Mouse (Mus musculus) heart, embryonic 11.5 days (tissue): ENCODE measurements at regions not wholly inside any gene's neighbourhood (a gene's known extent, or its start where the extent isn't known, plus 50 kb on each side); places are given as distances from the start of the nearest gene placed in this dataset.
A peak's percentile ranks its signal among the peaks of the same experiment; 100 is the strongest.
"Not testable (repeated sequence)": the region's sequence is repeated elsewhere in the genome, so short reads cannot be mapped to it uniquely, and the experiment has no call there.

Experiments
- ATAC-seq: fragments of 200-750 bp; cut with Nextera tagmentation; replicated peaks from 2 replicates; pipeline ENCODE4 v1.8.0; 2017; ENCODE audit warnings: moderate library complexity; ENCODE audit not compliant: insufficient number of reproducible peaks, low FRiP score, low TSS enrichment
- H3K27ac ChIP-seq: fragments of 300-500 bp; sonication (generic); 2 replicates; pipeline ENCODE4 v1.5.1; 2014; ENCODE audit warnings: mild to moderate bottlenecking, low read depth, low read length
- H3K27me3 ChIP-seq: fragments of 300-500 bp; sonication (generic); 2 replicates; pipeline ENCODE4 v1.6.1; 2014; ENCODE audit warnings: mild to moderate bottlenecking, low read length, mixed read lengths; ENCODE audit not compliant: control insufficient read depth, insufficient read depth
- H3K36me3 ChIP-seq: fragments of 300-500 bp; sonication (generic); 2 replicates; pipeline ENCODE4 v1.6.1; 2014; ENCODE audit warnings: mild to moderate bottlenecking, low read length, moderate library complexity, mixed read lengths; ENCODE audit not compliant: control insufficient read depth, insufficient read depth
- H3K4me1 ChIP-seq: fragments of 300-500 bp; sonication (generic); 2 replicates; pipeline ENCODE4 v1.6.1; 2014; ENCODE audit warnings: low read length; ENCODE audit not compliant: control insufficient read depth, insufficient read depth
- H3K4me2 ChIP-seq: fragments of 300-500 bp; sonication (generic); 2 replicates; pipeline ENCODE4 v1.6.1; 2014; ENCODE audit warnings: mild to moderate bottlenecking, moderate library complexity
- H3K4me3 ChIP-seq: fragments of 300-500 bp; sonication (generic); 2 replicates; pipeline ENCODE4 v1.5.1; 2014; ENCODE audit warnings: low read depth, low read length
- H3K9ac ChIP-seq: fragments of 300-500 bp; sonication (generic); 2 replicates; pipeline ENCODE4 v1.6.1; 2014; ENCODE audit warnings: mild to moderate bottlenecking, low read depth, low read length, moderate library complexity
- H3K9me3 ChIP-seq: fragments of 300-500 bp; sonication (generic); replicated peaks from 2 replicates; pipeline ENCODE4 v1.6.1; 2016; ENCODE audit warnings: low read length; ENCODE audit not compliant: control insufficient read depth
- WGBS: fragments of 180-500 bp; shearing (Covaris S2); extraction: QIAGEN DNeasy Blood & Tissue Kit; methylation state at CpG from one replicate; pipeline ENCODE4 v1.1.7; 2014; ENCODE audit not compliant: insufficient replicate concordance; 5-methylcytosine and 5-hydroxymethylcytosine counted together

- ATAC-seq, H3K27ac ChIP-seq, H3K4me2 ChIP-seq, H3K4me3 ChIP-seq, H3K36me3 ChIP-seq, H3K9ac ChIP-seq, H3K27me3 ChIP-seq, H3K9me3 ChIP-seq, H3K4me1 ChIP-seq: not testable (repeated sequence)
- 90% methylated on average over 8 of the region's 8 CpGs for WGBS
Observed at GRCm38 (mm10) chr14:54117607-54118006, 136.3 kb downstream of the Dad1 start.

- no peak overlapping the region for H3K27ac ChIP-seq
- no peak overlapping the region for H3K4me2 ChIP-seq
- no peaks in the 10 kb centered on the region for H3K27me3 ChIP-seq
- no peaks in the 10 kb centered on the region for H3K36me3 ChIP-seq
- no peaks in the 10 kb centered on the region for H3K9me3 ChIP-seq
- no peak for ATAC-seq
- no peak overlapping the region for H3K4me3 ChIP-seq
- peaks cover 9% of the 10 kb centered on the region for H3K4me1 ChIP-seq
- no peak overlapping the region for H3K9ac ChIP-seq
- WGBS = 73% methylated on average over 2 of the region's 2 CpGs
Observed at GRCm38 (mm10) chr14:54113216-54113615, 140.7 kb downstream of the Dad1 start.

GRCm38 (mm10) chr14:54110971-54111370 lies 142.9 kb downstream of the Dad1 start:
- 72% methylated on average over 3 of the region's 3 CpGs for WGBS
- no peak overlapping the region for H3K27ac ChIP-seq

GRCm38 (mm10) chr14:54109129-54109528 lies 144.8 kb downstream of the Dad1 start:
- Histone ChIP-seq H3K9me3 (no peaks in the 10 kb centered on the region), H3K27me3 (no peaks in the 10 kb centered on the region), H3K36me3 (no peaks in the 10 kb centered on the region), H3K4me3 (no peak overlapping the region), H3K4me2 (no peak overlapping the region), H3K9ac (no peak overlapping the region), H3K27ac (no peak overlapping the region), H3K4me1 (peaks cover 12% of the 10 kb centered on the region)
- WGBS = 74% methylated on average over 1 of the region's 1 CpGs
- ATAC-seq = no peak

More at GRCm38 (mm10) chr14:54110971-54111370, 142.9 kb downstream of the Dad1 start:
- H3K4me3 ChIP-seq = no peak overlapping the region
- H3K9me3 ChIP-seq = no peaks in the 10 kb centered on the region
- no peak for ATAC-seq
- H3K27me3 ChIP-seq = no peaks in the 10 kb centered on the region
- no peak overlapping the region for H3K4me2 ChIP-seq
- H3K9ac ChIP-seq = no peak overlapping the region
- no peaks in the 10 kb centered on the region for H3K36me3 ChIP-seq
- peaks cover 12% of the 10 kb centered on the region for H3K4me1 ChIP-seq

- Histone ChIP-seq H3K36me3 (no peaks in the 10 kb centered on the region), H3K4me3 (no peak overlapping the region), H3K27me3 (no peaks in the 10 kb centered on the region), H3K9ac (no peak overlapping the region), H3K4me2 (0 out of 2 replicates have a peak overlapping the region, but pooled peaks have one; percentile 4), H3K27ac (no peak overlapping the region), H3K9me3 (no peaks in the 10 kb centered on the region), H3K4me1 (peaks cover 12% of the 10 kb centered on the region)
- 16% methylated on average over 9 of the region's 9 CpGs for WGBS
- no peak for ATAC-seq
Observed at GRCm38 (mm10) chr14:54108311-54109074, 145.4 kb downstream of the Dad1 start.

GRCm38 (mm10) chr14:54107204-54107796 lies 146.6 kb downstream of the Dad1 start:
- no peak overlapping the region for H3K27ac ChIP-seq
- 64% methylated on average over 7 of the region's 7 CpGs for WGBS

GRCm38 (mm10) chr14:54104243-54104642 lies 149.7 kb downstream of the Dad1 start:
- H3K36me3 ChIP-seq = no peaks in the 10 kb centered on the region
- H3K4me1 ChIP-seq = peaks cover 16% of the 10 kb centered on the region
- no peaks in the 10 kb centered on the region for H3K27me3 ChIP-seq
- no peak overlapping the region for H3K4me2 ChIP-seq
- no peak overlapping the region for H3K9ac ChIP-seq
- H3K9me3 ChIP-seq = no peaks in the 10 kb centered on the region
- ATAC-seq = no peak
- WGBS = 69% methylated on average over 6 of the region's 6 CpGs
- H3K27ac ChIP-seq = no peak overlapping the region
- no peak overlapping the region for H3K4me3 ChIP-seq

More at GRCm38 (mm10) chr14:54107204-54107796, 146.6 kb downstream of the Dad1 start:
- Histone ChIP-seq H3K4me1 (peaks cover 12% of the 10 kb centered on the region), H3K27me3 (no peaks in the 10 kb centered on the region), H3K9me3 (no peaks in the 10 kb centered on the region), H3K4me2 (no peak overlapping the region), H3K4me3 (no peak overlapping the region), H3K36me3 (no peaks in the 10 kb centered on the region), H3K9ac (no peak overlapping the region)
- no peak for ATAC-seq

- Histone ChIP-seq H3K36me3 (no peaks in the 10 kb centered on the region), H3K9me3 (no peaks in the 10 kb centered on the region), H3K4me3 (no peak overlapping the region), H3K4me2 (no peak overlapping the region), H3K27me3 (no peaks in the 10 kb centered on the region), H3K9ac (no peak overlapping the region), H3K27ac (no peak overlapping the region), H3K4me1 (peaks cover 12% of the 10 kb centered on the region)
- ATAC-seq = no peak
- 71% methylated on average over 5 of the region's 5 CpGs for WGBS
Observed at GRCm38 (mm10) chr14:54103541-54103940, 150.4 kb downstream of the Dad1 start.

- Histone ChIP-seq H3K4me2 (no peak overlapping the region), H3K9ac (no peak overlapping the region), H3K36me3 (no peaks in the 10 kb centered on the region), H3K9me3 (no peaks in the 10 kb centered on the region), H3K27ac (no peak overlapping the region), H3K4me1 (peaks cover 13% of the 10 kb centered on the region), H3K4me3 (no peak overlapping the region), H3K27me3 (no peaks in the 10 kb centered on the region)
- no peak for ATAC-seq
- WGBS = 41% methylated on average over 3 of the region's 3 CpGs
Observed at GRCm38 (mm10) chr14:54103115-54103514, 150.8 kb downstream of the Dad1 start.
